In the genomic region with DNA sequence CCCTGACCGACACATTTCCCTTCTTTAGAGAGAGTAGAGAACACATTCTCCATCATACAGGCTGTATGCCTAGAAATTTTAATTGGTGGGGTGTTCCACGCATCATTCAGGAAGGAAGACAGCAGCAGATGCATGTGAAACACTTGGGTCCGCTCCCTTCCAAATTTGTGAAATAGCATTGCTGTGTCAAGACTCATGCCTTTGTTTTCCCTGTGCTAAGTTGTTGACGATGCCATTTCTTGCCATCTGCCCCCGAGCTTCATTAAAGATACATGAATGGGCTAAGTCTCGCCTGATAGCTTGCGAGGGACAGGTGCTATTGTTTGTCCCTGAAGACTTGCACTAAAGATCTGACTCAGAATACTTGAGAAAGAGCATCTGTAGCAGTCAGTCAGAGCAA, we compare ENCODE assay signal across 23 mouse cellular contexts.
DNase-seq lines count a peak whose midpoint lies in the region; ATAC-seq lines count a peak whose summit lies in the region.
"Had no signal": no experiment of that assay in that cellular context is flagged by ENCODE, and none has a peak within 500 bp of the region (broad histone marks: within the 10 kb centered on the region; RNA-seq: fewer than 3 reads in every experiment).

No protein-coding gene starts in this region.

- H3K4me3 ChIP-seq in forebrain, embryonic 10.5 days: no peak overlapping the region
- no peak overlapping the region for H3K4me3 ChIP-seq in forebrain, embryonic 11.5 days (ENCODE audit: low read depth, low read length)
- no peak overlapping the region for H3K4me3 ChIP-seq in forebrain, embryonic 14.5 days (ENCODE audit: low read depth, low read length)
- H3K4me3 ChIP-seq: embryonic facial prominence, embryonic 15.5 days; erythroblast, embryonic 14.5 days; gastrocnemius, adult 2 months; heart, embryonic 13.5 days; intestine, embryonic 15.5 days had no signal

- H3K9ac ChIP-seq in forebrain, embryonic 11.5 days (ENCODE audit: low read length): no peak overlapping the region
- H3K9ac ChIP-seq in forebrain, embryonic 14.5 days (ENCODE audit: low read length): no peak overlapping the region
- H3K9ac ChIP-seq: embryonic facial prominence, embryonic 15.5 days; heart, embryonic 13.5 days; hindbrain, embryonic 14.5 days; intestine, embryonic 15.5 days had no signal

- no peak for ATAC-seq in forebrain, embryonic 11.5 days (replicated peaks; ENCODE audit: low FRiP score)
- ATAC-seq in forebrain, embryonic 14.5 days: peak; percentile 89
- ATAC-seq: activated CD4-positive, CD25-positive, alpha-beta regulatory T cell, adult 4 months; intestine, embryonic 15.5 days; Patski had no signal

- no peak for DNase-seq in forebrain, embryonic 10.5 days (ENCODE audit: extremely low spot score, low spot score)
- DNase-seq in forebrain, embryonic 11.5 days (ENCODE audit: low spot score): no peak
- peak; percentile 22 for DNase-seq in retina, embryonic 14.5 days (ENCODE audit: low spot score)
- DNase-seq in retina, postnatal 1 day: no peak
- DNase-seq in forebrain, embryonic 14.5 days (ENCODE audit: low spot score): peak; percentile 81
- DNase-seq in ovary, postnatal 36 days (ENCODE audit: low spot score): no peak
- DNase-seq in adrenal gland, adult (ENCODE audit: inconsistent age in 2 of 2, low spot score in 1 of 2): no peak
- no peak for DNase-seq in ovary, adult 18-20 months (ENCODE audit: low spot score)
- DNase-seq: adrenal gland, adult 8-10 months; cerebellum, adult 18-20 months; cerebellum, adult 9-11 months; cerebellum, postnatal 36 days; gastrocnemius, adult 2 months; gastrocnemius, postnatal 25 days; heart, postnatal 4 days; kidney, adult 18-20 months had no signal

- H3K36me3 ChIP-seq in forebrain, embryonic 10.5 days (replicated peaks): peaks cover 3% of the 10 kb centered on the region; the same call in 1 of the 2 replicates
- no peaks in the 10 kb centered on the region for H3K36me3 ChIP-seq in forebrain, embryonic 11.5 days (ENCODE audit: control insufficient read depth, insufficient read depth, low read length)
- no peaks in the 10 kb centered on the region for H3K36me3 ChIP-seq in forebrain, embryonic 14.5 days (ENCODE audit: control insufficient read depth, insufficient read depth, low read length)
- H3K36me3 ChIP-seq: embryonic facial prominence, embryonic 15.5 days; heart, embryonic 13.5 days; intestine, embryonic 15.5 days had no signal

- H3K4me1 ChIP-seq in forebrain, embryonic 10.5 days: peaks cover 21% of the 10 kb centered on the region
- H3K4me1 ChIP-seq in forebrain, embryonic 11.5 days (replicated peaks; ENCODE audit: control insufficient read depth, insufficient read depth, low read length): peaks cover 2% of the 10 kb centered on the region; the same call in 1 of the 2 replicates
- peaks cover 7% of the 10 kb centered on the region for H3K4me1 ChIP-seq in forebrain, embryonic 14.5 days (ENCODE audit: control insufficient read depth, insufficient read depth, low read length)
- H3K4me1 ChIP-seq: embryonic facial prominence, embryonic 15.5 days; intestine, embryonic 15.5 days had no signal

- H3K27me3 ChIP-seq in forebrain, embryonic 10.5 days (ENCODE audit: poor library complexity, severe bottlenecking): no peaks in the 10 kb centered on the region
- no peaks in the 10 kb centered on the region for H3K27me3 ChIP-seq in forebrain, embryonic 11.5 days (ENCODE audit: control insufficient read depth, insufficient read depth, low read length)
- no peaks in the 10 kb centered on the region for H3K27me3 ChIP-seq in forebrain, embryonic 14.5 days (replicated peaks; ENCODE audit: control insufficient read depth, insufficient read depth, low read length)
- H3K27me3 ChIP-seq: embryonic facial prominence, embryonic 15.5 days; heart, embryonic 13.5 days; intestine, embryonic 15.5 days; Patski had no signal

- no peaks in the 10 kb centered on the region for H3K9me3 ChIP-seq in forebrain, embryonic 10.5 days
- H3K9me3 ChIP-seq in forebrain, embryonic 11.5 days (ENCODE audit: control insufficient read depth, low read length): no peaks in the 10 kb centered on the region
- H3K9me3 ChIP-seq in forebrain, embryonic 14.5 days (replicated peaks; ENCODE audit: control insufficient read depth, low read length): no peaks in the 10 kb centered on the region
- H3K9me3 ChIP-seq: embryonic facial prominence, embryonic 15.5 days; heart, embryonic 13.5 days; intestine, embryonic 15.5 days had no signal

- peak overlapping the region; percentile 12; the same call in 1 of the 2 replicates for H3K27ac ChIP-seq in forebrain, embryonic 10.5 days
- no peak overlapping the region for H3K27ac ChIP-seq in forebrain, embryonic 11.5 days (ENCODE audit: low read depth, low read length)
- no peak overlapping the region for H3K27ac ChIP-seq in forebrain, embryonic 14.5 days (ENCODE audit: low read depth, low read length)
- H3K27ac ChIP-seq: embryonic facial prominence, embryonic 15.5 days; gastrocnemius, adult 2 months; heart, embryonic 13.5 days; hindbrain, embryonic 14.5 days; intestine, embryonic 15.5 days had no signal

- WGBS in forebrain, embryonic 10.5 days: 69% methylated on average over 7 of the region's 7 CpGs
- WGBS in forebrain, embryonic 11.5 days: 52% methylated on average over 7 of the region's 7 CpGs
- WGBS in forebrain, embryonic 14.5 days: 20% methylated on average over 7 of the region's 7 CpGs

- H3K4me2 ChIP-seq in forebrain, embryonic 11.5 days (ENCODE audit: low read depth, low read length, severe bottlenecking): no peak overlapping the region
- H3K4me2 ChIP-seq in forebrain, embryonic 14.5 days (ENCODE audit: low read length): no peak overlapping the region
- H3K4me2 ChIP-seq: embryonic facial prominence, embryonic 15.5 days; heart, embryonic 13.5 days; hindbrain, embryonic 14.5 days; intestine, embryonic 15.5 days had no signal

Comparison
In these comparisons a context has a peak if more than half of its experiments do, and no peak if none do; other contexts are left out.
1. DNase-seq: peak in retina, embryonic 14.5 days (single experiment) and forebrain, embryonic 14.5 days (single experiment); none in forebrain, embryonic 10.5 days (single experiment), forebrain, embryonic 11.5 days (single experiment), retina, postnatal 1 day (single experiment), ovary, postnatal 36 days (single experiment), adrenal gland, adult (0 of 2) and ovary, adult 18-20 months (single experiment).